Mouse (Mus musculus) kidney, postnatal 36 days (tissue): Measurements from ENCODE around the gene Tbc1d5.
A peak's percentile ranks its signal among the peaks of the same experiment; 100 is the strongest.

ENCODE experiments used
- DNase-seq, 2 experiments: peaks; one replicate each; pipeline ENCODE4 v3.0.0; 2021 to 2022; ENCODE audit warnings: mixed read lengths in 2 of 2

Tbc1d5 gene

DNA sequence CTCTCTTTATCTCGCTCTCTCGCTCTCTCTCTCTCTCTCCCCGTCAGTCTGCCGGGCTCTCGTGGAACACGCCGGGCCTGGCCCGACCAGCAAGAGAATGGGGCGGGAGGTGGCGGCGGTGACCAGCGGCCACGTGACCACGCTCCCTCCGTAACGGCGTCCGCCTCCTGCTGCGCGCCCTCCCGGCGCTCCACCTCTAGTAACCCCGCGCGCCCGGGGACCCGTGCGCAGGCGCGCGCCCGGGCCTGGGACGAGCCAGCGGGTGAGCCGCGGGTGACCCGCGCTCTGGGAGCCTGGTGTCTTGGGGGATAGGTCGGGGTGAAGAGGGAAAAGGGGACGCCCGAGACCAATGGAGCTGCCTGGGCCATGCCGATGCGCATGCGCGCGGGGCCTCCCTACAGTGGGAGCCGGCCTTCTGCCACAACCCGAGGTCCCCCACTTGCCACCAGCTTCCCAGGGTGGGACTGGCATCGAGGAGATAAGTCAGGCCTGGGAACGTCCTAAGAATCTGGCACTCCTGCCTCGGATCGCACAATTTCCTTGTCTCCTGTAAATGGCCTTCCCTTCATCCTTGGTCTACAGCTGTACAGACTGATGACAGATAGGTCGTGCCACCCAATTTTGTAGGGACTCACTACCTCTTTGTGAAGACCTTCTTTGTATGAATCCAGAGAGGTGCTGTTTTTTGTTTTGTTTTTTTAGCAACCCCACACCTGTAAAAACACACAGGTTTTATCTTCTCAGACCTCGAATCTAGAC lies at the start of gene Tbc1d5:
TSS of gene Tbc1d5 (minus strand) at position 158 of the 759 bp plus-strand sequence.
- DNase-seq = peak; percentile 95 to 96

DNA sequence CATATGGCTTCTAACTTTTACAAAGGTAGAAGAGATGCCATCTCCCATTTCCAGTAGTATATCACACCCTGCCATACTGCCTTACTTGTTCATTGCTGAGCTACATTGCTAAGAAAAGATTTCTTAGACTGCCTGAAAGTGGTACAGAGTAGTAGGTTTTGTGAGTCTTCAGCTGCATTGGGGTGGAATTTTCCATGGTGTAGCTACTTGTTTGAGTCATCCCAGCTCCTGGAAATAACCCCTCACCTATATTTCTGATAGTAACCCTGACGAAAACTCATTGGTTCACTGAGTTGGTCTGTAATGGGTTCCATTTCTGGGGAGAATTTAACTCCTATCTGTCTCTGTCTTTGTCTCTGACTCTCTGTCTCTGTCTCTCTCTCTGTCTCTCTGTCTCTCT lies 46.9 kb upstream of the Tbc1d5 start:
- no peak for DNase-seq

DNA sequence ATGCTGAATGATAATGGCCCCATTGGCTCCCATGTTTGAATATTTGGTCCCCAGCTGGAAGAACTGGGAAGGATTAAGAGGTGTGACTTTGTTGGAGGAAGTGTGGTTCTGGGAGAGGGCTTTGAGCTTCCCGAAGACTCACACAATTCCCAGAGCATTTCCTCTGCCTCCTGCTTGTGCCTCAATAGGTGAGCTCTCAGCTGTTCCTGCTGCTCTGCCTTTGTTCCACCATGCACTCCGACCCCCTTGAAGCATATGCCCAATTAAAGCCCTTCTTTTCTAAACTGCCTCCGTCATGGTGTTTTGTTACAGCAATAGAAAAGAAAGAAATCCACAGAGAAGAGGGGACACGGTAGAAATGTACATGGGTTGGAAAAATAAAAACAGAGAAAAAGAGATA lies 44.0 kb upstream of the Tbc1d5 start:
- no peak for DNase-seq

DNA sequence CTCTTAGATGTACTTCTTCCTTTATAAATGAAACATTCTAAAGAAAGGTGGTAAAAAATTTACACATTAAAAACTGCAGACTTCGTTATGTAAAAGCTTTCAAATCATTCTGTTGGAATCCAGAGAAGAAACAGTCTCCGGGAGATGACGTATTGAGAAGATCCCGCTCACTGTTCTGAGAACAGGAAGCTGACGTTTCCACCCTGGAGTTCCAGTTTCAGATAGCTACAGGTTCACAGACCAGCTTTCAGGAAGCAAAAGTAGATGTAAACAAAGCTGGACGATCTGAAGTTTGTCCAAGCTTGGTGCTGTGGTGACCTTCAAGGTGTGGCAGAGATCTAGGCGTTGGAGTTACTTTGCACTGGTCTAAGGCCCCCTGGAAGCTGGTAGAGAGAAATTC lies 41.9 kb upstream of the Tbc1d5 start:
- peak in 1 of 2 experiments; percentile 4 for DNase-seq

- no peak for DNase-seq
Observed at GRCm38 (mm10) chr17:51219897-51220296, 40.7 kb upstream of the Tbc1d5 start.

- DNase-seq = no peak
Observed at GRCm38 (mm10) chr17:51216426-51216825, 37.3 kb upstream of the Tbc1d5 start.

DNA sequence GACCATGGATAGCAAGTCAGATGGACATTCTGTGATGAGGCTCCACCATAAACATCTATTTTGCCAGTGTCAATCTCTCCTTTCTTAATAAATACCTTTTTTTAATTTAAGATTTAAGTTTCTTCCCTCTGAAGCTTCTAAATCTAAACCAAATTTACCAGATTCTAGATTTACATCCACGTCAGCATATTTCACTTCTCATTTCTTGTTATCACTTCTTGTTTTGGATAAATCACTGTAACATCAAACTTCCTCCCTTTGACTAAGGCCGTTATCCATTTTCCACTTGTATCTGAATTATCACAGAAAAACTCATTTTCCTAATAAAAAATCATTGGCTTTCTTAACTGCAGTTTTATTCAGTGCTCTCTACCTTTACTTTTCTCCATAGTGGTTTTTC lies 30.4 kb upstream of the Tbc1d5 start:
- DNase-seq = no peak

DNA sequence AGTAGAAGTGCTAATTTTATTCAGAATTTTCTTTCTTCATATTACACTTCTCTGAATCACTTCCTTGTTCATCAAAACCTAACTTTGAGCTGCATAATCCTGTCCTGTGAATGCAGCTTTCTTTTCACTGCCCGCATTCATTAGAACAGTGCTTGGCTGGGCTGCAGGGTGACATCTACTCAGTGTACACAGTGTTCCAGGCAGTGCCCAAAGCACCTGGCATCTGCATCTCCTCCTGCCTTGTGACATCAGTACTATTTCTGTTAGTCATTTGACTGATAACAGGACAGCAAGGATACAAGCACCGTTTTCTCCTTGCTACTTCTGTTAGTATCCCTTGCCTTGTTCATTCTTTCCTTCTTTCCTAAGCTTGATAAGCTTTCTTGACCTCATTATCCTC lies 25.5 kb upstream of the Tbc1d5 start:
- no peak for DNase-seq

DNA sequence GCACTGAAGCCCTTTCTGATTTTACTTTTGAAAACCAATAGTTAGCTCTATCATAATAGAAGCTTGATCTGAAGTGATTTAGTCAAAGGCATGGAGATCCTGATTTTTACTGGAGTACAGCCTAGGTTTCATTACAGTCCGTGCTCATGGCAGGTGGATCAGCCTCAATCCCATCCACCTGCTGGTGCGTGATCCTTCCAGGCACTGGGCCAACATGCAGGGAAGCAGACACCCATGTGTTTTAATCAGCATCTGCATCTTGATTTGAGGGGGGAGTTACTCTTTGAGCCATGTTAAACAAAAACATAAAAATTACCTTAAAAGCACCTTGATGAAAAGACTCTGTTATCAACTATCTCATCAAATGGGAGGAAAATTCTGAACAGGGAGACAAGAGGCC lies 16.4 kb upstream of the Tbc1d5 start:
- DNase-seq = no peak

GRCm38 (mm10) chr17:51194787-51195186 lies 15.6 kb upstream of the Tbc1d5 start:
- DNase-seq = no peak

GRCm38 (mm10) chr17:51191381-51191780 lies 12.2 kb upstream of the Tbc1d5 start:
- DNase-seq = no peak

DNA sequence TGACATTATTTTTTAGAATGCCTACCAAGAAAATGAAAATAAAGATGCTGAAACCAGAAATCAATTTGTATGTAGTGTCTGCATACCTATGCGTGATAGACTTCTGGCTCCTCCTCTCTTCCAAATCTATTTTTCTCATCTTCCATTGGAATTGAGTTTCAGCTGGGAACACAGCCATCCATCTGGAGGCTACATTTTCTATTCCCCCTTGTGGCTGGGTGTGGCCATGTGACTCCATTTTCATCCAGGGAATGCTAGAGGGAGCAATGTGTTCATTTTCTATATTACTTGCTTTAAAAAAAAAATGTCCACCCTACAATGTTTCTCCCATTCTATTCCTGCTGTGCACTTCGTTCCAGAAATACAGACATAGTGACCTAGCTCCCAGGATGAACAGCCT lies 3.6 kb upstream of the Tbc1d5 start:
- DNase-seq = no peak

- peak; percentile 75 to 81 for DNase-seq
Observed at GRCm38 (mm10) chr17:51178491-51179194, 509 bp downstream of the Tbc1d5 start.

DNA sequence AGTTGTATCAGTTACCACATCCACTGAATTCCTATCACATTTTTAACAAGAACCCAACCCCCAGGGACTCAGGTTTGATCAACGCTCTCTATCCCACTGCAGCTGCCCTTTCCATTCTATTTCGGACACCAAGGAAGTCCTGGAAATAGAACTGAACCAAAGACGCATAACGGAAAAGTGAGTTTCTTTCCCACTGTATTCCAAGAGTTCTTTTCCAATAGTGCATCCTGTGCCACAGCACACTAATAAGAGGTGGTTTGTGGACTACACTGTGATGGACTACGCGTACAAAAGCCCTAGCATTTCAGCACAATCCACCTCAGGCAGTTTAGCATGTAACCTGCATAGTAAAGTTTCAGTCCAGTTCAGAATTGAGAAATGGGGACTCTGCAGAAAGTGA lies 1.2 kb downstream of the Tbc1d5 start:
- no peak for DNase-seq

DNA sequence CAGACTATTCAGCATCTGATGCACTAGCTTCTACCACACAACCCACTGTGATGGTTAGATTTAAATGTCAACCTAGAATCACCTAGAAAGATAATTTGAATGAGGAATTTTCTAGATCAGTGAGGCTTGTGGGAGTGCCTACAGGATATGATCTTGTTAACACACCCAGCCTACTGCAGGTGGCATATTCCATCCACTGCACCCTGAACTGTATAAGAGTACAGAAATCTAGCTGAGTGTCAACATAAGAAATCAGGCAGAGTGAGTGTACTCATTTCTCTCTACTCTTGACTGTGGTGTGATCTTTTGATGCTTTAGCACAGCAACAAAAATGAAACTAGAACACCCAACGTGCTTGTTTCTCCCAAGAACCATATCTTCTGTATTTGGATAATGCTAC lies 6.8 kb downstream of the Tbc1d5 start:
- DNase-seq = no peak

DNA sequence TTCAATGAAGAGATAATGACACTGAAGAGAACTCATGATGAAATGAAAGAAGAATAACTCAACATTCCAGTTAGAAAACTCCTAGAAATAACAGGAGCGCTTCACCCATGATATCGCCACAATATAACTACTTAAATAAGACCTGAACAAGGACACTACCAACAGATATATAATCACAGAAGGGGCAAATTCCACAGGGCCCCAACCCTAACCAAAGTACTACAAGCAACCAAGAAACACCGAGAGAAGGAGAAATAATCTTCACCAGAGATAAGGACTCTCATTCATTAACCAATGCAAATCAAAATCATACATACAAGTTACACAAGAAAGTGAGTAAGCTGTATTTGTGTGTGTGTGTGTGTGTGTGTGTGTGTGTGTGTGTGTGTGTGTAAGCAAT lies 7.6 kb downstream of the Tbc1d5 start:
- DNase-seq = no peak

DNA sequence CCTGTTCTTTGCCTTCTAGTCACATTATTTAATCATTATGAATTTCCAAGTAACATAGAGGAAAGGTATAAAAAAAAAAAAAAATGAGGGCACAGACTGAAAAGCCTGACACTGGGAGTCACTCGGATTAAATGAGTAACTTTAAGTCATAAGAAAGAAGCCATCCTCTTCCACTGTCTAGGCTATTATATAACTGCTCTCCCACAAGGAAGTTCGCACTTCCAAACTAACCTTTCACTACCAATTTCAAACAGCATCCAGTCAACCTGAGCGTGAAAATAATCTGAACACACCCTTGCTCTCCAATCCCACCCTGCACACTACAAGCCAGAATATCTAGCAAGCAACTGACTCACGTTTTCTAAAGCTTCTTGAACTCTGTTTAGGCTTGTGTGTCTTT lies 9.2 kb downstream of the Tbc1d5 start:
- peak in 1 of 2 experiments; percentile 25 for DNase-seq

DNA sequence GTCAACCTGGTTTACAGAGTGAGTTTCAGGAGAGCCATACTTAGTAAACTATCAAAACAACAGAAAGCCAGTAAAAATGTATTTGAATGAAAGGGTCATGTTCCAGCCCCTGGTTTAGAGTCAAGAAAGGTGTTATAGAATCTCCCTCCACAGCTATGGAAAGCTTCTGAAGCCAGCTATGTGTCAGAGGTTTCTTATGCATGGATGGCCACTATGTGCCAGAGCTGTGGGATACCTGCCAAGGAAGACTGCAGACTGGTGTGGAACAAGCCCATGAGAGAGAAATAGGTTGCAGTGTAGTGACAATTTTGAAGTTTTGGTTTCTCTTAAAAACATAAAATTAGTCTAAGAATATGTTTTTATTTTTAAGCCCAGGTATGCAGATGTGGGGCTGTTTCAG lies 16.8 kb downstream of the Tbc1d5 start:
- DNase-seq = peak; percentile 48 to 57

GRCm38 (mm10) chr17:51159261-51159660 lies 19.9 kb downstream of the Tbc1d5 start:
- DNase-seq = peak; percentile 37 to 72

DNA sequence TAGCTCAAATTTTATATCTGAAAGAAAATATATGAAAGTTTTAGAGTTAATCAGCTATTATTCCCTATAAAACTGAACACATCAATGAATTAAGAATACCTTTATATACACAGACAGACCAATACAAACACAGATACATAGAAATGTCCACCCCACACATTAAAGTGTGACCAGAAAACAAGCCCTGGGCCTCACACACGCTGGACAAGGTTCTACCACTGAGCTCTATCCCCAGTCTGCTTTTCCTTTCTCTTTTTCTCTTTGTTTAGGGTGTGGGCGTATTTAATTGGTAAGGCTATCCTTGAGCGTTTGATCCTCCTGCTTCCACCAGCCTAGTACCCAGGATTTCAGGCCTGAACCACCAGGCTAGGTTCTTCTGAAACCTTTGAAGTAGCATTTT lies 28.2 kb downstream of the Tbc1d5 start:
- no peak for DNase-seq

DNA sequence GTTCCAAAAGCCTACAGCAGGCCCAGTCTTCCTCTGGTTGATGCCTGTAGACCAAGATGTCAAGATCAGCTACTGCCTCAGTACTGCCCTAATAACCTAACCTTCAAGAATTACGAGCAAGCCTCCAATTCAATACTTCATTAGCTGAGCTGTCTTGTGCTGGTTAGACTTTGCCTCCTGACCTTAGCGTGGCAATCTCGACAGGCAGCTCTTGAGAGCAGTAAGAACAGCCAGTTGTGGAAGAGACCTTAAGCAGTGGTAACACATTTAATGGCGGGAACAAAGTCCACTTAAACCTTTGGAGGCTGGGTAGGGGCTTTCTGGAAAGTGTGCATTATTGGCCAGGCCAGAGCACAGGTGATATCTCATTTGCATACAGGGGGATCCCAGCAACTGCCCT lies 34.2 kb downstream of the Tbc1d5 start:
- DNase-seq = peak; percentile 51 to 66

DNA sequence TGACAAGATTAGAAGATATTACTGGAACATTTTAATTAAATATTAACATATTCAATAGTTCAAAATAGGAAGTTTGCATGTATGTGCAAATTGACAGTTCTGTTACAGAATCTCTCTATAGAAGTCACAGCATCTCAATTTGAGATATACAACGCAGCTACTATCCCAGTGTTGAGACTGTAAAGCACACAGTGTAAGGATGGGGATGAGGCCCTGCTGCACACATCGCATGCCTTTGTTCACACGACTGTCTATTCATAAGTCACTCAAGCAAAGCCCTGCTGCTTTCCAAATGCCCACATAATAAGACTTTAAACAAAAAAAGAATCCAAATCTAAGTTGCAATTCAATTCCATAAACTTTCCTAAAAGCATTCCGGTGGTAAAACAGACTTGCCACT lies 37.1 kb downstream of the Tbc1d5 start:
- DNase-seq = no peak

DNA sequence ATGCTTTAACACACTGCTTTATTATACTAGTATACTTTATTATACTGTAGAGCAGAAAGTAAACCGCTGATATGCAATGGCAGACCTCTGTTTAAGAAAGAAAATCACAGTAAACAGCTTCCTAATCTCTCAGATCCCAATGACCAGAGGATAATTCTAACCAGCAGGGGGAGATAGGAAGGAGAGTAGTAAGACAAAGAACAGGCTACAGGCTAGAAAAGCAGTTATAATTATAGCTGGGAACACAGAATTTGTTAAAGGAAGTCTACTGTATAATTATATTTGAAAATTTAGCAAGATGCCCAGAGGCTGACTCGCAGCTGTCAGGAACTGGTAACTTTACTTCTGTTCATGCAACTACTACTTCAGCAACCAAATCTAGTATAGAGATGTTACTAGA lies 68.0 kb downstream of the Tbc1d5 start:
- DNase-seq = peak in 1 of 2 experiments; percentile 39

DNA sequence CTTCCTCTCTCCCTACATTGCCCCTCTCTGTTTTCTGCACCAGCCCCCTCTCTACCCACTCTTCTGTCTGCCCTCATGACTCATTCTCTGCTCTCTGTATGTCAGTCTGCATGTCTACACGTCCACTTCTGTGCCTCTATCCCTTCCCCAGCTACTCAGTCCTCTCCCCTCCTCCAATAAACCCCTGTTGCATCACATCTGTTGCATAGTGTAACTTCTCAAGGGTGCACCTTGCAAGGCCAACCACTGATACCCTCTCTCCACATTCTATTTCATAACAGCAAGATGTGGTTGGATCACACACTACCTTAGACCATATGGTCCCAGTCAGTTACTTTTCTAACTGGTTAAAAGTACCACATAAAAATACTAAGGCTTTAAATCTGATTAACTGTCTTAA lies 74.9 kb downstream of the Tbc1d5 start:
- no peak for DNase-seq

GRCm38 (mm10) chr17:51043869-51044268 lies 135.3 kb downstream of the Tbc1d5 start:
- no peak for DNase-seq
